Mouse (Mus musculus): ENCODE measurements at regions not wholly inside any gene's neighbourhood (a gene's known extent, or its start where the extent isn't known, plus 50 kb on each side); places are given as distances from the start of the nearest gene placed in this dataset.

GRCm38 (mm10) chr17:84879146-84879545, 77.4 kb upstream of the Ppm1b start:
- DNase-seq (ENCODE audit: extremely low spot score in 1 of 2, low spot score in 2 of 2), result no peak
- intact Hi-C loops (cut with DNase I), result no loop called here

DNA sequence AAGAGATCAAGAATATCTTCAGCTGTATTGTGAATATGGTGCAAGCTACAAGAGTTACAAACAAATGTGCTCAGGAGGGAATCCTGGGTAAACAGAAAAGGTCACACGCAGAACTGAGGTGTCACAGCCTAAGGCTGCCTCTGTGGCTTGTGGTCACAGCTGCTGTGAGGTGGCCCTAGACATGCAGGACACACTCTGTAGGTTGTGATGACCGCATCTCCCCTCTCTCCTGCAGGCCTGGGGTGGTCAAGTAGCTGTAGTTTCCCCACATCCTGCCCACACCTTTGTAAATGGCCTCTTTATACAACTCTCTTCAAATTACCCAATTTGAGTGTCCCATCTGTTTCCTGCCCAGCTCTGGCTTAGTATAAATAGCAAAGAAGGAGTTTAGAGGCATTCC, 75.6 kb upstream of the Ppm1b start:
- intact Hi-C loops (cut with DNase I), result no loop called here
- no peak for DNase-seq (ENCODE audit: extremely low spot score in 1 of 2, low spot score in 2 of 2)

GRCm38 (mm10) chr17:84888525-84888924, 68.0 kb upstream of the Ppm1b start:
- intact Hi-C loops (cut with DNase I), result no loop called here

GRCm38 (mm10) chr17:84890871-84891599, 65.5 kb upstream of the Ppm1b start:
- DNase-seq (ENCODE audit: extremely low spot score in 1 of 2, low spot score in 2 of 2), result no peak

More at GRCm38 (mm10) chr17:84888525-84888924, 68.0 kb upstream of the Ppm1b start:
- no peak for DNase-seq (ENCODE audit: extremely low spot score in 1 of 2, low spot score in 2 of 2)

DNA sequence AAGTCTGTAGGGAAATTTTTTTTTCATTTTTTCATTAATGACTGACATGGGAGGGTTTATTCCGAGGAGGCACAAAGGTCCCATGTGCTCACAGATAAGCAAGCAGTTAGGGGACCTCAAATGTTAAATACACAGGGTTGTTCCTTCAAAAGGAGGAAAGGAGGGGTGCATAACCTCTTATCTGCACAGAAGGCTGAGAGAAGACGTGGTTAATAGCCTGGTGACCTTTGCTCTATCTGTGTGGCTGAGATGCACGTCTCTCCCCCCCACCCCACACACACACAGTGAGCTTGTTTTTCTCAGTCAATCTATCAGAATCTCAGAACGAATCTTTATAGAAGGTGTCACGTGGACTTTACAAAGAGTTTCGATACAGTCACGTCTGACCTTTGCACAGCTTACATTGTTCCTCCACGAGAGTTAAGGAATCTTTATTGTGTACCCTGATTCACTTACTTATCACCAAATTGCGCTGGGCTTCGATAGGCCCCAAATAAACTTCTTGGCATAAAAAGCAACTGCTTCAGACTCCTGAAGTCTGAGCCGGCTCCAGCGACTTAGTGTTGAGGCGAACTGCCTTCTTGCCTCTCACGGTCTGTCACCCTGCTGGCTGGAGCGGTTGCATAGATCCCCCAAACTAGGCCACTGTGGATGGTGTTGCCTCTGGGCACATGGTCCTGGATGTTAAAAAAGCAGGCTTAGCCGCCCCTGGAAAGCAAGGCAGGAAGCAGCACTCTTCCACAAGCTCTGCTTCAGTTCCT, 63.1 kb upstream of the Ppm1b start:
- intact Hi-C loops (cut with DNase I), result no loop called here
- no peak for DNase-seq (ENCODE audit: extremely low spot score in 1 of 2, low spot score in 2 of 2)

More at GRCm38 (mm10) chr17:84890871-84891599, 65.5 kb upstream of the Ppm1b start:
- intact Hi-C loops (cut with DNase I), result no loop called here

DNA sequence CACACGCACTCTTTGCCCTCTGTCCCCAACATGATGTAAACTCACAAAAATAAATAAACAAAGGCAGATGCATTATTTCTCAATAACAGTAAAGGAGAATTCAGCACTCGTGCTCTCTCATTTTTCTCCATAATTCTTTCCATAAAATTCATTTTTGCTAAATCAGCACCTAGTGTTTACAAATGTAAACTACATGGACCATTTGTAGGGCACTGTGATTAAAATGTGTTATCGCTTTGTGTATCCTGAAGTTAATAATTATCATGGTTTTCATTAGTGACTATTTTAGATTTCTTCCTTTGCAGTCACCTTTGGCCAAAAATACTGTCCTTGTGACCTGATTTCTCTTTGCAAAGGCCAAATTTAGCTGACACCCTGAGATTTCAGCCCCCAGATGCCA, 61.0 kb upstream of the Ppm1b start:
- intact Hi-C loops (cut with DNase I), result no loop called here
- DNase-seq (ENCODE audit: extremely low spot score in 1 of 2, low spot score in 2 of 2), result no peak

DNA sequence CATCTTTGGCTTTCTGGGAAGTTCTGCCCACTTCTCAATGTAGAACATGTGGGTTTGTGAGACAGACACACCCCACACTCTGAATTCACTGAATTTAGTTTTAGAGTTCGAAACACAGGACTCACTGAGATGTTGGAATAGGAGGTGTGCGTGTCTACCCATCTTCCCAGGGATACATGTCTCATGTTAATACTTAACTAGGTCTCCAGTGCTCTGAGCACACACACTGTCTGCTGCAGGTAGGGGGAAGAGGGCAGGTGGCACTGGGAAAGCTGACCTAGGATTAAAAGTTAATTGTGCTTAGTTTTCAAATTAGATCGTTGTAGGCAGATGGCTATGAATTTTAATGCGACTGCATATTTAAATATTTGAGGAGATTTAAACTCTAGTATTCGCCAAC, 60.0 kb upstream of the Ppm1b start:
- intact Hi-C loops (cut with DNase I), result no loop called here

DNA sequence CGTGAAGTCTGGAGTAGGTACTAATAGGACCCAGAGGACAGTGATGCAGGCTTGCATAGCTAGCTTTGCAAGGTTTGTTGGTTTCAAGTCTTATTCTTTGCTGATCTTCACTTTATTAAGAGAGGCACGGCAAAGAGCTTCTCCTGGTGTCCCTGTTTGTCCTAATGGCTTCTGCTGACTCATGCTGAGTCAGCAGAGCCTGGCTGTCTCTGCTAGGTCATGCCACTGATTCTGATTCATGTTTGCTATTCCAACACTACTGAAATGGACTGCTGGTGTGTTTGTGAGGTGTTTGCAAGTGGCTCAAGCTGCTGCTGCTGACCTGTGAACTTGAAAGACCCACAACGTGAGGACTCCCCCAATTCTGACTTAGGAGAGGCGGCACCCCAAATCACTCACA, 58.1 kb upstream of the Ppm1b start:
- no peak for DNase-seq (ENCODE audit: extremely low spot score in 1 of 2, low spot score in 2 of 2)
- intact Hi-C loops (cut with DNase I), result no loop called here

More for the DNA sequence above, 60.0 kb upstream of the Ppm1b start:
- no peak for DNase-seq (ENCODE audit: extremely low spot score in 1 of 2, low spot score in 2 of 2)

DNA sequence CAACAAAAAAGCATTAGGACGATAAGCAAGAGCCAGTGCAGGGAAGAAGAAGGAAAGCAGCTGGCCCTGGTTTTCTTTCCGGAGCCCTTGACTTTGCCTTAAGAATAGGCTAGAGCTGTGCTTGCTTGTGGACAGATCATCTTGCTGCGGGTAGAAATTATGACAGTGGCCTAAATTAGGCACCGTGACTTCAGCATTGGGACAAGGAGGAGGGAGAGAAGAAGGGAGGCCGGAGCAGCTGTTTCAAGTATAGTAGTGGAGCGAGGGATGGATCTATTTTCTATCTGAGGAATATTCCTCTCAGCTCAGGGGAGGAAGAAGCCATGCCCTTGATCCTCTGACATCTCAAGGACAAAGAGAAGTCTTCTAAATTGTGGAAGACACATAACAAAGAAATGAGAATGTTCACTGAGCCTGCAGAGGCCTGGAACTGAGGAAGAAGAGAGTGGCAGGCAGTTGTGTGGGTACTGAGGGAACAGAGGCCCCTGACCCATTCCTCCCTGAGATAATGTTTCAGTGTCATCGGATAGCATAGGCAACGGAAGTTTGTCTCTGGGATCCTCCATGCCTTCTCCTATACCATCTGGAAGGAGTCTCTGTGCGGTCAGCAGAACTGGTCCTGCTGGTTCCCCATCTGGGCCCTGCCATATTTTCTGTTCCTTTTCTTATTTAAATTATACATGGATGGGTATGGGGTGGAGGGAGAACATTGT, 52.8 kb upstream of the Ppm1b start:
- intact Hi-C loops (cut with DNase I), result no loop called here

More for the DNA sequence above, 52.8 kb upstream of the Ppm1b start:
- no peak for DNase-seq (ENCODE audit: extremely low spot score in 1 of 2, low spot score in 2 of 2)

All from left cerebral cortex, postnatal 10 days (tissue).